Mouse (Mus musculus) forebrain, embryonic 12.5 days (tissue): ENCODE measurements at regions not wholly inside any gene's neighbourhood (a gene's known extent, or its start where the extent isn't known, plus 50 kb on each side); places are given as distances from the start of the nearest gene placed in this dataset.

ENCODE experiments used
- ATAC-seq: fragments of 200-750 bp; cut with Nextera tagmentation; 2 replicates; pipeline ENCODE4 v1.8.0; 2017; ENCODE audit warnings: moderate TSS enrichment; ENCODE audit not compliant: low FRiP score
- H3K27ac ChIP-seq: fragments of 300-500 bp; sonication (generic); 2 replicates; pipeline ENCODE4 v1.5.1; 2016; ENCODE audit warnings: mild to moderate bottlenecking
- H3K27me3 ChIP-seq: fragments of 300-500 bp; sonication (generic); 2 replicates; pipeline ENCODE4 v1.6.1; 2016; ENCODE audit warnings: mild to moderate bottlenecking
- H3K36me3 ChIP-seq: fragments of 300-500 bp; sonication (generic); replicated peaks from 2 replicates; pipeline ENCODE4 v1.6.1; 2016; ENCODE audit warnings: mild to moderate bottlenecking
- H3K4me1 ChIP-seq: fragments of 300-500 bp; sonication (generic); 2 replicates; pipeline ENCODE4 v1.6.1; 2016
- H3K4me2 ChIP-seq: fragments of 300-500 bp; sonication (generic); 2 replicates; pipeline ENCODE4 v1.6.1; 2016; ENCODE audit warnings: mild to moderate bottlenecking, moderate library complexity
- H3K4me3 ChIP-seq: fragments of 300-500 bp; sonication (generic); replicated peaks from 2 replicates; pipeline ENCODE4 v1.5.1; 2016; ENCODE audit warnings: mild to moderate bottlenecking
- H3K9ac ChIP-seq: fragments of 300-500 bp; sonication (generic); 2 replicates; pipeline ENCODE4 v1.6.1; 2016; ENCODE audit warnings: mild to moderate bottlenecking
- H3K9me3 ChIP-seq: fragments of 300-500 bp; sonication (generic); 2 replicates; pipeline ENCODE4 v1.6.1; 2016
- WGBS: fragments of 180-500 bp; shearing (Covaris S2); methylation state at CpG from one replicate; pipeline ENCODE4 v1.1.7; 2016; 5-methylcytosine and 5-hydroxymethylcytosine counted together

DNA sequence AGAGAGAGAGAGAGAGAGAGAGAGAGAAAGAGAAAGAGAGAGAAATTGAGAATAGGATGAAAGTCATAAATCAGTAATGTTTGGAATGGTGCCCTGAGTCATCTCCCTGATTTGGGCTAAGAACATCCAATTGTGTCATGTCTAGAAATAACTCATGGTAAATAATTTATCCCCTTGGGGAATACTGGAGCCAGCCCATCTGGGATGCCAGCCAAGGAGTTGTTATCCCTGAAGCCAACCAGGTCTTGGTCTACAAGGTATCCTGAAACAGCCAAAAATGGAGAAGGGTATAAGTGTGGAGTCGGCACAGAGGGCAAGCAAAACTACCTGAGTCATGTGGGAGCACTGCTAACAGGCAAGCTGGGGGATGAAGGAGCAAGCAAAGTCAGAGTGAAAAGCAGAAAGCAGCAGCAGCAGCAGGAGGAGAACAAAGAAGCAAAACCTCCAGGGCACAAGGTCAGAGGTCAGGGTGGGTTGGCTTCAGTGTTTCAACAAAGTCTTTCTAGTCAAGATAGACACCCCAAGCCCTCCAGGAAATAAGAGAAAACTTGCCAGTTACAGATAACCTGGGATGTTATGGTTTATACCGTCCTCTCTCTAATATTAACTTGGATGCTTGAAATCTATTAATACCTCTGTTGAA lies 1733.0 kb downstream of the 4930444P10Rik start:
- H3K9ac ChIP-seq = no peak overlapping the region
- 73% methylated on average over 2 of the region's 2 CpGs for WGBS
- ATAC-seq = no peak
- no peak overlapping the region for H3K4me2 ChIP-seq
- H3K27ac ChIP-seq = no peak overlapping the region
- H3K9me3 ChIP-seq = no peaks in the 10 kb centered on the region
- no peak overlapping the region for H3K4me3 ChIP-seq
- H3K36me3 ChIP-seq = no peaks in the 10 kb centered on the region
- no peaks in the 10 kb centered on the region for H3K27me3 ChIP-seq
- no peaks in the 10 kb centered on the region for H3K4me1 ChIP-seq
